Mouse (Mus musculus) kidney, embryonic 16.5 days (tissue): ENCODE results near the gene Fam78a. TPM values are rescaled to one million over a fixed set of nuclear protein-coding genes. Genes with fewer than 3 reads are reported as not detected.

Experiments used
- ATAC-seq: fragments of 200-750 bp; cut with Nextera tagmentation; 2 replicates; pipeline ENCODE4 v1.8.0; 2017; ENCODE audit warnings: moderate TSS enrichment; ENCODE audit not compliant: low FRiP score, low TSS enrichment
- H3K27ac ChIP-seq: fragments of 300-500 bp; sonication (generic); 2 replicates; pipeline ENCODE4 v1.5.1; 2014; ENCODE audit warnings: low read length
- H3K27me3 ChIP-seq: fragments of 300-500 bp; sonication (generic); 2 replicates; pipeline ENCODE4 v1.6.1; 2014; ENCODE audit warnings: low read length, control low read depth, mixed read lengths; ENCODE audit not compliant: insufficient read depth
- H3K36me3 ChIP-seq: fragments of 300-500 bp; sonication (generic); 2 replicates; pipeline ENCODE4 v1.6.1; 2014; ENCODE audit warnings: low read length, control low read depth, mixed read lengths; ENCODE audit not compliant: insufficient read depth
- H3K4me1 ChIP-seq: fragments of 300-500 bp; sonication (generic); 2 replicates; pipeline ENCODE4 v1.6.1; 2014; ENCODE audit warnings: low read length, control low read depth, mixed read lengths; ENCODE audit not compliant: insufficient read depth
- H3K4me2 ChIP-seq: fragments of 300-500 bp; sonication (generic); replicated peaks from 2 replicates; pipeline ENCODE4 v1.6.1; 2014; ENCODE audit warnings: low read depth, low read length
- H3K4me3 ChIP-seq: fragments of 300-500 bp; sonication (generic); 2 replicates; pipeline ENCODE4 v1.5.1; 2014; ENCODE audit warnings: mild to moderate bottlenecking, low read length
- H3K9ac ChIP-seq: fragments of 300-500 bp; sonication (generic); replicated peaks from 2 replicates; pipeline ENCODE4 v1.6.1; 2014; ENCODE audit warnings: low read length
- H3K9me3 ChIP-seq: fragments of 300-500 bp; sonication (generic); 2 replicates; pipeline ENCODE4 v1.6.1; 2016; ENCODE audit warnings: low read length, control low read depth
- WGBS: fragments of 180-500 bp; shearing (Covaris S2); extraction: QIAGEN DNeasy Blood & Tissue Kit; methylation state at CpG from one replicate; pipeline ENCODE4 v1.1.7; 2014; 5-methylcytosine and 5-hydroxymethylcytosine counted together
- microRNA-seq: library from miRNA; unstranded; fragments of <30 nt; microRNA quantifications from one replicate; pipeline ENCODE4, GENCODE M21; 2016
- polyA plus RNA-seq: library from polyadenylated mRNA; unstranded; fragments of >200 nt; fragmentation: Nextera tagmentation; extraction: Ambion mirVana; gene quantifications from 2 replicates; pipeline ENCODE4 v1.2.1, GENCODE M21; 2015

The Fam78a gene
- polyA plus RNA-seq, 1 experiment from 2014 or later, result 1.8 TPM

DNA sequence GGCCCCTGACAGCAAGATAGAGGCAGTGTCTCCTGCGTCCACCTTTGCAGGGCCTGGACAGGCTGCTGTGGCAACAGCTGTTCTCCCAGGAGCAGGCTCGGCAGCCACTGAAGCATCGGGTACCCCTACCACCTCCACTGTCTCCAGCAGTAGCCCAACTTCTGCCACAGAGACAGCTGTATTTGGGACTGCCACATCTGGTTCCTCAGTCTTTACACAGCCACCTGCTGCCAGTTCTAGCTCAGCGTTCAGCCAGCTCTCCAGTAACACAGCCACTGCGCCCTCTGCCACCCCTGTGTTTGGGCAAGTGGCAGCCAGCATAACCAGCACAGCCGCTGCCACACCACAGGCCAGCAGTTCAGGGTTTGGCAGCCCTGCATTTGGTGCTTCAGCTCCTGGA is 50.5 kb downstream of the Fam78a start:
- no peak overlapping the region for H3K27ac ChIP-seq
- 91% methylated on average over 6 of the region's 6 CpGs for WGBS
- no peak for ATAC-seq

DNA sequence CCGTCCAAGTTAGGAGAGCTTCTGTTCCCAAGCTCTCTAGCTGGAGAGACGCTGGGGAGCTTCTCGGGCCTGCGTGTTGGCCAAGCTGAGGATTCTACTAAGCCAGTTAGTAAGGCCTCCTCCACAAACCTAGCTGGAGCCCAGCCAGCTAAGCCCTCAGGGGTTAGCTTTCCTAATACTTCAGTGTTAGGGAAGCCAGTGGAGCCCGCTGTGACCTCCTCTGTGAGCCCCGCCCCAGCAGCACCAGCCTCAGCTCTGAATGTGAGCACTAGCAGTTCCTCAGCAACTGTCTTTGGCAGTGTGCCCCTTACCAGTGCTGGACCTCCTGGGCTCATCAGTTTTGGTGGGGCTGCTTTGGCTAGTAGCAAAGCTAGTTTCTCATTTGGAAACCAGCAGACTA is 51.2 kb downstream of the Fam78a start:
- no peak overlapping the region for H3K27ac ChIP-seq
- H3K9me3 ChIP-seq, result no peaks in the 10 kb centered on the region
- H3K36me3 ChIP-seq, result peaks cover 56% of the 10 kb centered on the region
- H3K4me1 ChIP-seq, result no peaks in the 10 kb centered on the region
- ATAC-seq, result no peak
- no peaks in the 10 kb centered on the region for H3K27me3 ChIP-seq
- no peak overlapping the region for H3K9ac ChIP-seq
- H3K4me2 ChIP-seq, result no peak overlapping the region
- H3K4me3 ChIP-seq, result no peak overlapping the region
- WGBS, result 86% methylated on average over 6 of the region's 6 CpGs

More for the DNA sequence above, 50.5 kb downstream of the Fam78a start:
- no peaks in the 10 kb centered on the region for H3K27me3 ChIP-seq
- H3K9ac ChIP-seq, result no peak overlapping the region
- peaks cover 59% of the 10 kb centered on the region for H3K36me3 ChIP-seq
- no peaks in the 10 kb centered on the region for H3K9me3 ChIP-seq
- no peak overlapping the region for H3K4me3 ChIP-seq
- no peak overlapping the region for H3K4me2 ChIP-seq
- H3K4me1 ChIP-seq, result no peaks in the 10 kb centered on the region

DNA sequence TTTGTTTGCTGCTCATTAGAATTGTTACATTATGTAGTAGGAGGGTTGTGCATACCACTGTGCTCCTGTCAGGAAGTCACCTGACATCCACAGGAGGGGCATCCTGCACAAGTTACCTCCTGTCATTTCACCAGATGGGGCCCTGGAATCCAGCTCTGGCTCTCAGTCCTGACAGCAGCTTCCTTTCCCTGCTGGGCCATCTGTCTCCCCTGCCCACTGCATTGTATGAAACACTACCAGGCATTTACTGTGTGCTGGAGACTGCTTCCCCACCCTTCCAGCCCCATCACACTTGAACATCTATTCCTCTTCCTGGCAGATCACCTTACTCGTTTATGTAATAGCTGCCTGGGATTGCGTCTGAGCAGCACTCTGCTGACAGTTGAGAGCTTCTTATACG is 55.0 kb downstream of the Fam78a start:
- Histone ChIP-seq H3K9ac (no peak overlapping the region), H3K27me3 (no peaks in the 10 kb centered on the region), H3K27ac (no peak overlapping the region), H3K9me3 (no peaks in the 10 kb centered on the region), H3K36me3 (peaks cover 69% of the 10 kb centered on the region), H3K4me3 (no peak overlapping the region), H3K4me1 (no peaks in the 10 kb centered on the region), H3K4me2 (no peak overlapping the region)
- WGBS, result 77% methylated on average over 3 of the region's 3 CpGs
- no peak for ATAC-seq

DNA sequence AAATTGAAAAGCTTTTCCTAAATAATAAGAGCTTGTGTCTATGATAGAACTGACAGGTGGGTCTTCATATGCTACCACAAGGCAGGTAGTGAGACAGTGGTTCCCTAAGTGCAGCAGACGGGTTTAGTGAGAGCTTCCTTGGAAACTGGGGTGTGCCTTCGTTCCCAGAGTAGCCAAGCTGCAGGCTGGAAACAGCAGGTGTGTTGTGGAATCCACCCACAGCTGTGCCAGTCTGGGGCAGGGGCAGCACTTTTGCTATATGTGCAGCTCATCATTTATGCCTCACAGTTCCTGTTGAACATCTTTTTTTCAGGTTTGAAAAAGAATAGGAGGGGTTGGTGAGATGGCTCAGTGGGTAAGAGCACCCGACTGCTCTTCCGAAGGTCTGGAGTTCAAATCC is 60.3 kb downstream of the Fam78a start:
- 92% methylated on average over 4 of the region's 4 CpGs for WGBS
- no peaks in the 10 kb centered on the region for H3K9me3 ChIP-seq
- peaks cover 73% of the 10 kb centered on the region for H3K36me3 ChIP-seq
- H3K27ac ChIP-seq, result no peak overlapping the region
- H3K9ac ChIP-seq, result no peak overlapping the region
- H3K4me2 ChIP-seq, result no peak overlapping the region
- H3K27me3 ChIP-seq, result no peaks in the 10 kb centered on the region
- no peak for ATAC-seq
- H3K4me1 ChIP-seq, result no peaks in the 10 kb centered on the region
- no peak overlapping the region for H3K4me3 ChIP-seq

DNA sequence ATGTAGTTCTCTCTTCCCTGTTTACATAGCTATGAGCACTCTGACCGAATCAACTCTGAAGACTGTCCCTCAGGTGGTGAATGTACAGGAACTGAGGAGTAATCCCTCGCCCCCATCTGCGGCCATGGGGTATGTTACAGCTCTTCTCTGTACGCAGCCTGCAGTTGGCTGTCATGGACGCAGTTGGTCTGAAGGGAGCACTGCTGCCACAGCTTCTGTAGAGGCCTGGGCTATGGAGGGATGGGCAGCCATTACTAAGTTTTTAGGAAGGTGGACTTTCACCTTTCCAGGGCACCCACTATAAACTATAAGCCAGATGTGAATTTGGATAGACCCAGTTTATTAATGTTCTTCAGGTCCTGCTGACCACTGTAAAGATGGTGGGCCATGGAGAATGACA is 64.4 kb downstream of the Fam78a start:
- H3K27ac ChIP-seq, result no peak overlapping the region
- H3K4me2 ChIP-seq, result no peak overlapping the region
- H3K4me3 ChIP-seq, result no peak overlapping the region
- 95% methylated on average over 5 of the region's 5 CpGs for WGBS
- H3K27me3 ChIP-seq, result no peaks in the 10 kb centered on the region
- no peaks in the 10 kb centered on the region for H3K9me3 ChIP-seq
- H3K36me3 ChIP-seq, result peaks cover 77% of the 10 kb centered on the region
- no peaks in the 10 kb centered on the region for H3K4me1 ChIP-seq
- H3K9ac ChIP-seq, result no peak overlapping the region
- no peak for ATAC-seq

DNA sequence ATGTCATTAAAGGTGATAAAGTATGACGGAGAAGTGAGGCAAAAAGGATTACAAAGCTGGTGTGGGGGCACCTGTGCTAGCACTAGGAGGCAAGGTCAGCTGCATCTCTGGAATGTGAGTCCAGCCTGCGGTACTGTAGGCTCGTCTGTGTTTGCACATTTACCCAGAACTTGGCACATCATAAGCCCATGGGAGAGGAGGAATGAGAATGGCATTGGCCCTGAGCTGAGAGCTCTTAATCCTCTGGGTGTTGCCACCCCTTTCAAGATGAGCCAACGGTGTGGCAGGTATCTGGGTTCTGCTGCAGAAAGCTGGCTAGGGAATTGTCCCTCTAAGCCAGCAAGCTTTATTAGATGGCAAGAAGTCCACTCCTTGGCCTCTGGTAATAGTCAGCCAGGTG is 65.0 kb downstream of the Fam78a start:
- no peak overlapping the region for H3K27ac ChIP-seq
- WGBS, result 75% methylated on average over 4 of the region's 4 CpGs
- H3K4me2 ChIP-seq, result no peak overlapping the region
- H3K9ac ChIP-seq, result no peak overlapping the region
- no peak for ATAC-seq
- H3K4me3 ChIP-seq, result no peak overlapping the region
- no peaks in the 10 kb centered on the region for H3K9me3 ChIP-seq
- no peaks in the 10 kb centered on the region for H3K4me1 ChIP-seq
- H3K36me3 ChIP-seq, result peaks cover 77% of the 10 kb centered on the region
- no peaks in the 10 kb centered on the region for H3K27me3 ChIP-seq

DNA sequence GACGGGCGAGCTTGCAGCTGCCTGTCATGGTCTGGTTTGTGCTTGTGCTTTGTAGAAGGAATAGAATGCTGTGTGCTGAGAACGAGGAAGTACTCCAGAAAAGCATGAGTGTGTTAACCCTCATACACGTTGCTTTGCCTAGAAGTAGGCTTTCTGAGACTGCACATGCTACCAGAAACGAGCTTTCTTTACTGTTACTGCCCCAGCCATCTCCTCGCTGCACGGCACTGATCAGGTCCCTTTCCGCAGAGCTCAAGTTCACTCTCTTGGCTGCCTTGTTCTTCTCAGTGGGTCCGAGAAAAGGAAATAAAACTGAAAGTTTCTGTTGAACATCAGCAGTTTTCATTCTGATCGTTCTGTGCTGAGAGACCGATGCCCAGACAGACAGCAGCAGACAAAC is 75.9 kb downstream of the Fam78a start:
- Histone ChIP-seq H3K9me3 (no peaks in the 10 kb centered on the region), H3K36me3 (peaks cover 73% of the 10 kb centered on the region), H3K9ac (no peak overlapping the region), H3K4me3 (no peak overlapping the region), H3K4me2 (no peak overlapping the region), H3K4me1 (no peaks in the 10 kb centered on the region), H3K27ac (no peak overlapping the region), H3K27me3 (no peaks in the 10 kb centered on the region)
- no peak for ATAC-seq
- WGBS, result 92% methylated on average over 11 of the region's 11 CpGs

DNA sequence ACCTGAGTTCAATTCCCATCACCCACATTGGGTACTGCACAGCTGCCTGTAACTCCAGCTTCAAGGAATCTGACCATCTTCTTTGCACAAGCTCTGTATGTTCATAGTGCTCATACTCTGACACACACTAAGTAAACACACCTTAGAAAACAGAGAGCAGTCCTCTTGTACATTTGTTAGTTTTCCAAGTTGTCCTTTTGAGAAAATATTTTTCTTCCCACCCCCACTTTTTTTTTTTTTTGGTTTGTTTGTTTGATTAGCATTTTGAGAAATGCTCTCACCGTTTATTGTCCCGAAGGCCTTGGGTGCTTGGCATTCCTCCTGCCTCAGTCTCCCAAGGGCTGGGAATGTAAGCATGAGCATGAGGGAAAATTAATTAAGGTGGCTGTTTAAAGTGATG is 76.3 kb downstream of the Fam78a start:
- H3K36me3 ChIP-seq, result peaks cover 73% of the 10 kb centered on the region
- 86% methylated on average over 2 of the region's 2 CpGs for WGBS
- no peak for ATAC-seq

More for the DNA sequence above, 76.3 kb downstream of the Fam78a start:
- Histone ChIP-seq H3K9me3 (no peaks in the 10 kb centered on the region), H3K4me3 (no peak overlapping the region), H3K4me1 (no peaks in the 10 kb centered on the region), H3K4me2 (no peak overlapping the region), H3K27me3 (no peaks in the 10 kb centered on the region), H3K27ac (no peak overlapping the region), H3K9ac (no peak overlapping the region)

Small RNAs within 50 kb of the gene (microRNA-seq; reads per million reads assigned to microRNA genes)
- gene Mir7674, result not detected

Other genes starting within 250 kb of the Fam78a start
- gene Fibcd1, start 238.9 kb downstream of the Fam78a start, polyA plus RNA-seq, result 1.4 and 1.5 TPM in 2 replicates
- 4.1 and 4.7 TPM in 2 replicates for gene Lamc3, start 197.6 kb downstream of the Fam78a start, polyA plus RNA-seq
- gene Aif1l, start 134.7 kb downstream of the Fam78a start, polyA plus RNA-seq, result 90.4 and 101 TPM in 2 replicates
- gene Nup214, start 110.4 kb downstream of the Fam78a start, polyA plus RNA-seq, result 70.2 and 94.1 TPM in 2 replicates
- gene Plpp7, start 10.7 kb upstream of the Fam78a start, polyA plus RNA-seq, result 6.8 and 7.8 TPM in 2 replicates
- 30.3 and 30.4 TPM in 2 replicates for gene Prrc2b, start 66.2 kb upstream of the Fam78a start, polyA plus RNA-seq
- gene Pomt1, start 151.7 kb upstream of the Fam78a start, polyA plus RNA-seq, result 31.6 and 32.9 TPM in 2 replicates
- 88.5 and 92.0 TPM in 2 replicates for gene Uck1, start 175.3 kb upstream of the Fam78a start, polyA plus RNA-seq
- gene Golga2, start 202.5 kb upstream of the Fam78a start, polyA plus RNA-seq, result 26.6 and 28.0 TPM in 2 replicates
- gene Swi5, start 203.2 kb upstream of the Fam78a start, polyA plus RNA-seq, result 407 and 433 TPM in 2 replicates